Mouse (Mus musculus): ENCODE measurements around the gene Elmo1.
A peak's percentile ranks its signal among the peaks of the same experiment; 100 is the strongest.

DNA sequence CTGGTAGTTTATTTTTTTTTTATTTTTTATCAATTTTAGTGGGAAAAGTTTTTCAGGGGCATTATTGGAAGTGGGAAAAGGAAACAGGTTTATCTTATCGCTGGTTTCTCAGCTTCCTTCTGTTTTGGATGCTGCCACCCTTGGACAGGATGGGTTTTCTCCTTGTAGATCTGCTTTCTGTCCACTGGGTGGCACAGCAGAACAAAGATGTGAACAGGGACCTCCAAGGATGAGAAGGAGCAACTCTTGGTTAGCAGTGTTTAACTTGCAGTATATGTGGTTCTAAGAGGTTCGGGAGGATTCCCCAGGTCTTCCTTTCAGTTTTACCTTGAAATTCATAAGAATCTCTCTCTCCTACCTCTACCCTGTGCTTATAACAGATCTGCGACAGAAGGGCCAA lies 209.0 kb downstream of the Elmo1 start:
- peak; percentile 20 to 71; a peak in 3 of 4 replicates for TF ChIP-seq CTCF (conservative IDR thresholded peaks at IDR 0.05 in 1 of 2, IDR thresholded peaks at IDR 0.05 in 1 of 2; ENCODE audit: low read depth in 2 of 2, low read length in 2 of 2)
- TF ChIP-seq POLR2A (IDR thresholded peaks at IDR 0.05; ENCODE audit: low read depth, low read length), result no peak
- TF ChIP-seq MAFK (IDR thresholded peaks at IDR 0.05; ENCODE audit: insufficient replicate concordance, low read length), result no peak
- no peak for TF ChIP-seq HCFC1 (IDR thresholded peaks at IDR 0.05; ENCODE audit: low read depth, low read length)
- no peak for TF ChIP-seq MAX (IDR thresholded peaks at IDR 0.05; ENCODE audit: low read length)
- no peak for TF ChIP-seq SIN3A (IDR thresholded peaks at IDR 0.05; ENCODE audit: low read length)
